Mouse (Mus musculus): ENCODE results near the gene Fads6.

DNA sequence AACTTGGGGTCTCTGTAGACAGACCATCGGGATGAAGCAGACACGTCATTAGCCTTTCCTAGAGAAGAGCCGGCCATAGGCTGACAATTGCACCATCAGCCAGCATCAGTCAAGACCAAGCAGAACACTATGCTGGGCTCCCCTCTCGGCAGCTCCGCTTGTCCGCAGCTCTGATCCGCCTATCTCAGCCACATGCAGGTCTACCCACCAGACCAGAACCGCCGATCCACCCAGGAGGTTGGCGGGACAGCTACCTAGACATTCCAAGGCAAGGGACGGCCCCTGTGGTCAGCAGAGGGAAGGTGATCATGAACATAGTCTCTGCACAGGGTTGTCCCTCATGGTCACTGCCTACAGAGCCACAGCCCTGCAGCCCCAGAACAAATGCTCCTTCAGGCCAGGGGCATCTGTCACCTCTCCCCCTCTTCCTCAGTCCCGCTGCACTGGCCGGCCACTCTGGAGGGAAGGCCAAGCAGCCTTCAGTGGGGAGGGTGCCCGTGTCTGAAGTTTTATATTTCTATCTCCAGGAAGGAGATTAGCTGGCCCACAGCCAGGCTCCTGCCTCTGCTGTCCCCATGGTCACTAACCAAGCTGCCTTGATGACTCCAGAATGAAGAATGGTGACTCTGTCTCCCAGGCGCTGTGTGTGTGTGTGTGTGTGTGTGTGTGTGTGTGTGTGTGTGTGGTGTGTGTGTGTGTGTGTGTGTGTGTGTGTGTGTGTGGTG lies 63.0 kb downstream of the Fads6 start:
- TF ChIP-seq POLR2A (IDR thresholded peaks at IDR 0.05; ENCODE audit: borderline replicate concordance, low read depth, low read length) (no peak), CTCF (IDR thresholded peaks at IDR 0.05; ENCODE audit: low read depth, low read length) (no peak)

Measured in bone marrow macrophage, adult 2 months (primary cell).